Mouse (Mus musculus) cerebellum, adult 8-10 months (tissue): Measurements from ENCODE around the gene Gzmb.
"Not testable (repeated sequence)": the region's sequence is repeated elsewhere in the genome, so short reads cannot be mapped to it uniquely, and the experiment has no call there.

Source experiments
- DNase-seq: peaks from one replicate; pipeline ENCODE4 v3.0.0; 2022

Gzmb gene

GRCm38 (mm10) chr14:56262153-56262552, at the start of gene Gzmb:
Gene Gzmb, minus strand, starts transcription at chr14:56262260.
- no peak for DNase-seq

GRCm38 (mm10) chr14:56311801-56312200, 49.7 kb upstream of the Gzmb start:
- DNase-seq, result peak; percentile 7

GRCm38 (mm10) chr14:56310238-56310637, 48.2 kb upstream of the Gzmb start:
- DNase-seq, result no peak

DNA sequence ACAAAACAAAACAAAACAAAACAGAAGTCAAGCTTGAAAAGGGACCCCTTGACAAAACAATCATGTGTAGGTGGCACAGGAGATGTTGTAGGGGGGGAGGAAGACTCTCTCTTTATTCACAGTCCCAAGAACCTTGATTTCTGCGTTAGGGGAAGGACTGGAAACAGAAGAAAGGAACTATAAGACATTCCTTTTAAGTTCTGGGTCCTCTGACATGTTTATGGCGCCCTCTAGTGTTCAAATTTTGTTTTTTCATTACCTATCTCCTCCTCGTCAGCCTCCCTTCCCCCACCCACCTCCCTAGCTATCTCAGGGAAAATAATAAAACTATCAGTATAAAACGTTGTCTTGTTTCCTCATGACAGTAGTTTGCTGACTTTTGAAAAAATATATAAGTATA, 42.1 kb upstream of the Gzmb start:
- peak; percentile 10 for DNase-seq

GRCm38 (mm10) chr14:56303506-56304025, 41.5 kb upstream of the Gzmb start:
- no peak for DNase-seq

DNA sequence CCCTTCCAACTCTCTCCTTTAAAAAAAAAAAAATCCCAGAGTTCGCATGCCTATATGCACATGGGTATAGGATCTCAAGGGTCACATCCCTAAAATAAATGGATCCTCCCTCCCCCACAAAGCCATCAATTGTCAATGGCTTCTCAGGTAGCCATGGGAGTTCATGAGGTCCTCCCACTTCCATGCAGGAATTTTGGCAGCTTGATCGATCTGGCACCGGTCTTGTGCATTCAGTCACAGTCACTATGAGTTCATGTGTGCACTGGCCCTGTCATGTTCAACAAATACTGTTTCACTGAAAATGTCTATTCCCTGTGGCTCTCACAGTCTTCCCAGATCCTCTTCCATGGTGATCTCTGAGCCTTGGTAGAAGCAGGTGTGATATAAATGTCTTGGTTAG, 40.0 kb upstream of the Gzmb start:
- DNase-seq, result no peak

GRCm38 (mm10) chr14:56296786-56297185, 34.7 kb upstream of the Gzmb start:
- no peak for DNase-seq

DNA sequence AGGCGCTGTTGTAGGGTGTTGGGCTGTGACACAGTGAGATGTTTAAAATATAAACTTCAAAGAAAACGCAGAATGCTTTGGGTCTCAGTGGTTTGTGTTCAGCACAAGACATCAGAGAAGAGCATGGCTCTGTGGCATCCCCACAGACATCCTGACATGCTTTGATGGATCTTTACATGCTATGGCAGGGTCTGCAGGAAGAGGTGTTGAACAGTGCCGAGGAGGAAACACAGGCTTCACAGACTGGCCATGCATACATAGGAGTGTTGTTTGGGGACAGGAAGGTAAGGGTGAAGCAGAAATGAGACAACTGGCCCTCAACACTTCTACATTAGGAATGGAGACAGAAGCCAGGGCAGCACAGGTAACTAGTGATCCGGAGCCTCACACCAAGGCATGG, 34.0 kb upstream of the Gzmb start:
- no peak for DNase-seq

- no peak for DNase-seq
These were observed 31.1 kb upstream of the Gzmb start for GRCm38 (mm10) chr14:56293146-56293545.

- no peak for DNase-seq
These were observed 26.6 kb upstream of the Gzmb start for GRCm38 (mm10) chr14:56288651-56289050.

DNA sequence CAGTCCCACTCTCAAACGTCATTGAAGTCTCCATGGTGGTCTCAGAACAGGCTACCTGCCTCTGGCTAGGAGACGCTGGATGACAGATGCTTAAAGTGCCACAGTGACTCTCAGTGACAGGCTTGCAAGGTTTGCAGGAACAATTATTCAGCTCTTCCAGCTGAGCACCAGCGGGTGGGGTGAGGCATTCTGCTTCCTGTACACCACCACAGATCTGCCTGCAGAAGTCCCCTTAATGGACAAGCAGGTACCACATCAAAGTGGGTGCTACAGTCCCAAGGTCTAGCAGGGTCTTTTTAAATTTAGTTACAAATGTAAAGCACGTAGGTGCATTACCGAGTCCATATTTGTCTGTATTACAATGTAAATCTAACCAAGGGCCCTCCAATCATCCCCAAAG, 25.7 kb upstream of the Gzmb start:
- DNase-seq, result no peak

- DNase-seq, result no peak
These were observed 22.6 kb upstream of the Gzmb start for GRCm38 (mm10) chr14:56284356-56285325.

DNA sequence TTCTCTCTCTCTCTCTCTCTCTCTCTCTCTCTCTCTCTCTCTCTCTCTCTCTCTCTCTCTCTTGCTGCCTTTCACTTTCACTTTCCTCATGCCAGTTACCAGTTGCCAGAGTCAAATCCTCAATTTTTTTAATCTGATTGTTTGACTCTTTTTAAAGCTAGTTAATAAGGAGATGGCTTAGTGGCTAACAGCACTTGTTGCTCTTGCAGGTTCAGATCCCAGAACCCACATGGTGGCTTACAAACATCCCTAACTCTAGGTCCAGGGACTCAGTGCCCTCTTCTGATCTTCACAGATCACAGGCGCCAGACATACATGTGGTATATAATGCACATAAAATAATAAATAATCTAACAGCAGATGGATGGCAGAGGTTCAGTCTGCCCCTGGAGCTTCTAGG, 21.8 kb upstream of the Gzmb start:
- no peak for DNase-seq

GRCm38 (mm10) chr14:56281090-56281489, 19.0 kb upstream of the Gzmb start:
- DNase-seq, result no peak

DNA sequence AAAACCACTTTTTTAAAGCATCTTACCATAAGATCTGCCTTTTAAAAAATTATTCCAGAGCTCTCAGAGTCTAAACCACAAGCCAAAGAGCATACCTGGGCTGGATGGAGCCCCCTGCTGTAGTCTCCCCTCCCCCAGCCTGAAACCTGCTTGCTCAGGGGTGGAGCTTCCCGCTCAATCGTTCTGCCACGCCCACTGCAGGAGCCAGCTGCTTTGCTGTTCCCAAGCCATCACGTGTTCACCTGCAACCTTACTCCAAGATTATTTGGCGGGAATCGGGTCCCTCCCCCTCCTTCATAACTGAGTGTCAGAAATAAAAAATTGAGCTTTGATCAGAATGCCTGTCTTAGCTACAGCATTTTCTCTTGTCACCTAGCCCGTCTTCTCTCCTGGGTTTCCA, 16.6 kb upstream of the Gzmb start:
- DNase-seq, result not testable (repeated sequence)

GRCm38 (mm10) chr14:56276096-56276495, 14.0 kb upstream of the Gzmb start:
- DNase-seq, result not testable (repeated sequence)

DNA sequence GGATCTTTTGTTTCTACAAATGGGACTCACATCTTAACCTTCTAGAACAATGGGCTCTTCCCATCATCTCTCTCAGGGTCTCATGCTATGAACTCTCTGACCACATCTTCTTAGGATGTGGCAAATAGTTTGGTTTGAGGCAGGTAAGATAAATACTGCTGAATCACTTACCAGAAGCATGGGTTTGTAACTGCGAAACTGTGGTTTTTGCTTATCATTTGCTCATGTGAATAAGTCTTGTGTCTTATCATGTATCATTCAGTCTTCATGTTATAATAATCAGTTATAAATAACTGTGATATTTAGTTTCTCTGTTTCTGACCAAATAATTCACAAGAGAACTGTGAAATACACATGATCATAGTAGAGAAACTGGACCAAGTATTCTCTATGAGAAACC, 4.0 kb upstream of the Gzmb start:
- DNase-seq, result no peak

GRCm38 (mm10) chr14:56240409-56240808, 21.7 kb downstream of the Gzmb start:
- DNase-seq, result no peak

- DNase-seq, result no peak
These were observed 27.5 kb downstream of the Gzmb start, which contains the start of gene Gzmc for GRCm38 (mm10) chr14:56234556-56234955. Gene Gzmc, minus strand, starts transcription at chr14:56234656.

DNA sequence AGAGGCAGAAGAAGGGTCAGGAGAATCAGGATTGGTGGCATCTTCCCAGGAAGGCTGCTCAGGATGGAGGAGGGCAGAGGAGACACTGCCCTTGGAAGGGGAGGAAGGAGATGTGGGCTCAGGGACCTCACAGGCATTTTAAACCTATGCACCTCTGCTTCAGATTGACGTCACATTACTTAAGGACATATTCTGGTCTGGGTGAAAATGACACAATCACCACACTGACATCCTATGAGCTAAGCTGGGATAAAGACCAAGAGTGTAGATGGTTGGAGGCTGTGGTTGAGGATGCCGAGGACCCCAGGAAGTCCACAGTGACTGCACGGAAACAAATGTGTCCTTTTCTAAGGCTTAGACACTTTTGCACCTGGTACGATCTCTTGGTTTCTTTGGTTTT, 50.7 kb downstream of the Gzmb start, which contains the start of gene Gzmf:
Gzmf (minus strand) TSS at position 101 of the 400 bp plus-strand sequence.
- DNase-seq, result no peak
